Mouse (Mus musculus): ENCODE results near the gene Insl6.
A peak's percentile ranks its signal among the peaks of the same experiment; 100 is the strongest.

Insl6 gene

DNA sequence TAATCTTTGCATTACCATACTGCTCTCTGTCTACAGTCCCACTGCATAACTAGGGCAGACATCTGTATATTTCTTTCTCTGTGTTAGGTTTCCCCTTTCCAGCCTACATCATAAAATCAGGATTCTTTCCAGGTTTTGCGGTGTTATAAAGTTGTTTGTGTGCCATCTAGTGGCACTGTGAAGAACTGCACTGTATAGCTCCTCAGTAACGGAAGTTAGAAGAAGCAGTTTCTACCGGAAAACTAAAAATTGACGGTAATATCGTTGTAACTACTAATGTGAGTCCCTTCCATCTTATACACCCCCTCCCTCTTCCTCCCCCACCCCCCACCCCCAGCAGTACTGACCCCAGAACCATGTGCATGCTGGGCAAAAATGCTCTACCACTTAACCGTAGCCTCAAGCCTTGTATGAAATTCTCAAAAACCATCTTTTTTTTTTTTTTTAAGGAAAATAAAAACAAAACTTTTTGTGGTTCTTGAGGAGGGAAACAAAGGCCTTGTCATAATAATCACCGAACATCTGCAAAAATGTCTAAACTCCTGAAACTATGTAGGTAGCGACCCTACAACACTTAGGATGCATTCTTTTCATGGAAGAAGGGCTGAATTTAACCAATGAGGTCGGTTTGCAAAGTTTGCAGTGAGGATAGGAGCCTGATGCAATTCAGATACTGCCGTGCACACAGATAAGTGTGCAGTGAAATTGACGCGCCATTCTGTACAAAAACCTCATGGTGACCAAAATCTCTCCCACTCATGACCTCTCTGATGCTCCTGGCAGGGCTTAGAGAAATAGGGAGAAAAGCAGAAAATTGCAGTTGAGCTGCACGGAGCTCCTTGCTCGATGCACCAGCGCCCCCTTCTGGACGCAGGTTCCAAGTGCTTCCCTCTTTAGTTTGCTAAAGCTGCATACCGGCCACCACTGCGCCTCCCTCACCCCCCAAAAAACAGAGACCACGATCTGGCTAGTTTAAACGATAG, 30.0 kb upstream of the Insl6 start:
- peak; percentile 96 for DNase-seq

GRCm38 (mm10) chr19:29350991-29351390, 25.8 kb upstream of the Insl6 start:
- no peak for DNase-seq

GRCm38 (mm10) chr19:29345636-29346035, 20.5 kb upstream of the Insl6 start:
- DNase-seq = no peak

- DNase-seq = no peak
These were observed 19.7 kb upstream of the Insl6 start for GRCm38 (mm10) chr19:29344868-29345267.

DNA sequence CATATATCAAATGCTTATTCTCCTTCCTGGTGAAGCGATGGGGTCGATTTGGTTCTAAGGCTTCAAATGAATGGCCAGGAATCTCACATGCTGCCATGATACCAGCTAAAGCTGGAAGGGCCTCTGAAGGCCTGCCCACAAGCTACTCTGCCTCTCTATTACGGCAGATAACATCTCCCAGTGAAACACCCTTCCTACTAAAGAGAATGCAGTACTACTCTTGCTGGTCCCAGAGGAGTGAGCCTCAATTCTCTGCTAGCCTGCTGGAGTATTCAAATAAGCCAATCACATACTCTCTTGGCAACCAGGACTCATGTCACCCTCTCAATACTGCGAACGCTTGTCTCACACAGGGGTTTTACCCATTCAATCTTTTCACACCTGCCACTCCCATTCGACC, 17.1 kb upstream of the Insl6 start:
- no peak for DNase-seq

GRCm38 (mm10) chr19:29341029-29341428, 15.9 kb upstream of the Insl6 start:
- no peak for DNase-seq

- DNase-seq = no peak
These were observed 11.5 kb upstream of the Insl6 start for GRCm38 (mm10) chr19:29336624-29337023.

GRCm38 (mm10) chr19:29334068-29334745, 9.1 kb upstream of the Insl6 start, which contains the start of gene Rln1:
Gene Rln1, minus strand, starts transcription at chr19:29334670.
- DNase-seq = peak; percentile 62

DNA sequence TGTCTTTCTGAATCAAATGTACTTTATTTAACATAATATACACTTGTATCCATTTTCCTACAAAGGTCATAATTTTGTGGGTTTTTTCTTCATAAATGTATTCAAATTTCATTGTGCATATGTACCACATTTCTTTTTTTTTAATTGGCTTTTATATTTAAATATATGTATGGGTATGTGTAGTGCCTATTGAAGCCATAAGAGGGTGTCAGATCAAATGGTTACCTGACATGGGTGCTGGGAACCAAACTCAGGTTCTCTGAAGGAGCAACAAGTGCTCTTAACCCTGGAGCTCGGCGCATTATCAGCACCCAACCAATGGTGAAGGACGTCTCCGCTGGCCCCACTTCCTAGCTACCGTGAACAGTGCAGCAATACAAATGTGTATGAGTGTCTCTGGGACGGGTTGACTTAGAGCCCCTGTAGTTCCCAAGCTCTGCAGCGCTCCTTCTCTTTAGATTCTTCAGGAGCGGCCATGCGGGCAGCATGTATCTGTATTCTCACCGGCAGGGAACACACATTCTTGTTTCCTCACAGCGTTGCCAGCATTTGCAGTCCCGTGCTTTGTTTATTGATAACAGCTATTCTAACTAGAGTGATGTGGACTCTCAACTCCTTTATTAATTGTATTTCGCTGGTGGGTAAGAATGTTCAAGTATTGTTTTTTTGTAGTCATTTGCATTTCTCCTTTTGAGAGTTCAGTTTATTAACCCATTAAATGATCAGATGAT, 1.8 kb upstream of the Insl6 start:
- no peak for DNase-seq

GRCm38 (mm10) chr19:29326396-29326795, 1.2 kb upstream of the Insl6 start:
- DNase-seq = no peak

- DNase-seq = no peak
These were observed 660 bp upstream of the Insl6 start for GRCm38 (mm10) chr19:29325852-29326180.

DNA sequence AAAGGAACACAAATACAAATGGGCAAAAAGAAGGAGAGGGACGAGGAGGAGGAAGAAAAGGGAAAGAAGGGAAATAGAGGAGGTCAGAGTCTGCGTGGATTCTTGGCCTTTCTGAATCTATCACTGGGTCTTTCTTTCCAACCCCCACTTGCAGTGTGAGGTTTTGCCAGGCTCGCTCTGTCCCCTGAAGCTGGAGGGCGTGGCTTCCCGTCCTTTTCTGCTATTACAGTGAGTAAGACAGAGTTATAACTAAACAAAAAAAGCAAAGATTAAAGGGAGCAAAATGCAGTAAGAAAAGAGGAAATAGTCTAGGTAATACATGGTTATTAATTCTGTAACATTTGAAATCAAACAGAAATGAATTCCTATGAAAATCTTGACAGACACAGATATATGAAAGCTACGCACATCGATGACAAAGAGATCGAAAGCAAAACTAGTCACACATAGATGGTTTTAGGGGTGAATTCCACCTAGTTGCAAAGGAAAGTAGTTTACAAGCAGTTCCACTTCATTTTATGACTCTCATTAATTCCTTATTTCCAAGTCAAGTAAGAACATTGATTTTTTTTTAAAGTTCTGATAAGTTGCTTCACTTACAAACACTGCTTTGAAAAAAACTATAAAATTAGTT, 1.6 kb downstream of the Insl6 start:
- DNase-seq = no peak

DNA sequence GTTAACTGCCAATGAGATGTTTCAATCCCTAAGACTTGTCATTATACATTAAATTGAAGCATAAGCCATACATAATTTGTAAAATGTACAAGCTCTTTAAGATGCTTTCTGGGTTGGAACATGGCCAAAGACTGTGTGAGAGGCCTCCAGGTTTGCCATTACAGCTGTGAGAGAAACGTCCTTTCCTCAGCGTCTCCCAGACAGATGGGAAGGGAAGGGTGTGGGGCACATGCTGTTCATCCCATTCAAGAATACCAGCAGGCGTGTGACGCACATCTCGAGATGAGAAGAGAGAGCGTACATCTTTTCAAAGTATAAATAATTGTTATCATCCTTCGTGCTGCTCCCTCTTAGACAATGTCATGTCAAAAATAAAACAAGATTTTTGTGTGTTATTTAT, 12.5 kb downstream of the Insl6 start:
- no peak for DNase-seq

GRCm38 (mm10) chr19:29311791-29312190, 13.4 kb downstream of the Insl6 start:
- no peak for DNase-seq

GRCm38 (mm10) chr19:29308832-29309231, 16.3 kb downstream of the Insl6 start:
- DNase-seq = no peak

- DNase-seq = no peak
These were observed 23.0 kb downstream of the Insl6 start for GRCm38 (mm10) chr19:29302119-29302518.

DNA sequence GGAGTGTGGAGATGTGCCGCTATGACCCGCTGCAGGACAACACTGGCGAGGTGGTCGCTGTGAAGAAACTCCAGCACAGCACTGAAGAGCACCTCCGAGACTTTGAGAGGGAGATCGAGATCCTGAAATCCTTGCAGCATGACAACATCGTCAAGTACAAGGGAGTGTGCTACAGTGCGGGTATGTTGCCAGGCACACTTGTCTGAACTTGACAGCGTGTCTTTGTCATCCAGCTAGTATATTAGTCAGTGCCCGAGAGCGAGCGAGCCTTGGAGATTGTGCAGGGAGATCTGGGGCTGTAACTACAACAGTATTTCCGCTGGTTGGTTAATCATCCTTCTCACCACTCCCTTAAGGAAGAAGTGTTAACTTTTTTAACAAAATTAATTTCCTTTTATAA, 24.2 kb downstream of the Insl6 start:
- DNase-seq = no peak

GRCm38 (mm10) chr19:29297366-29297765, 27.8 kb downstream of the Insl6 start:
- no peak for DNase-seq

DNA sequence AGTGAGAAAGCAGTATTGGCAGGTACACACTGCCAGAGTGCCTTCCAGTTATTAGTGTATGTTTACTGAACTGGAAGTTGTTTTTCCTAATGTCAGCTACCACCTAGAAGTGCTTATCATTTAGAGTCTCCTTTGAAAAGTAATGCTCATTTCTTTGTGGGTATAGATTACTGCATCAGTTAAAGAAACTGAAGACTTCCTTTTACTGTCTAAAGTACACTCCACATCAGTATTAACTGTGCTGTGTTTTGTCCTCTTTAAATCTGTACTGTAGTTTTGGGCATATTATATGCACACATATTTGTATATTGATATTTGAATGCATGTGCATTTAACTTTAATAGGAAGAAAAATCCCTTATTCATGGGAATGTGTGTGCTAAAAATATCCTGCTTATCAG, 29.0 kb downstream of the Insl6 start:
- no peak for DNase-seq

DNA sequence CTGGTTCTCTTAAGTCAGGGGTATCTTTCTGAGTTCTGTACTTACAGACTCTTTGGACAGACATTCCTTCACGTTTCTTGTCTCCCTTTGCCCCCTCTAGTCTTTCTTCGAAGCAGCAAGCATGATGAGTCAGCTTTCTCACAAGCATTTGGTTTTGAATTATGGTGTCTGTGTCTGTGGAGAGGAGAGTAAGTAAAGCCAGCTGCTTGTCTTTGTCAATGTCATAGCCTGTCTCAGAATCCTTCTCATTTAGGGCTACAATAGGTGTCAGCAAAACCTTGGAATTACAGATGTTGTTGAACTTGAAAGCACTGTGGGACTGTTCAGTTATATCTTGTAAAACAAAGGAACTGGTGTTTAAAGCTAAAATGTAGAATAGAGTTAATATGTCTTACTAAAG, 30.4 kb downstream of the Insl6 start:
- no peak for DNase-seq

- no peak for DNase-seq
These were observed 32.6 kb downstream of the Insl6 start for GRCm38 (mm10) chr19:29292546-29292945.

- DNase-seq = no peak
These were observed 33.6 kb downstream of the Insl6 start for GRCm38 (mm10) chr19:29291532-29291931.

DNA sequence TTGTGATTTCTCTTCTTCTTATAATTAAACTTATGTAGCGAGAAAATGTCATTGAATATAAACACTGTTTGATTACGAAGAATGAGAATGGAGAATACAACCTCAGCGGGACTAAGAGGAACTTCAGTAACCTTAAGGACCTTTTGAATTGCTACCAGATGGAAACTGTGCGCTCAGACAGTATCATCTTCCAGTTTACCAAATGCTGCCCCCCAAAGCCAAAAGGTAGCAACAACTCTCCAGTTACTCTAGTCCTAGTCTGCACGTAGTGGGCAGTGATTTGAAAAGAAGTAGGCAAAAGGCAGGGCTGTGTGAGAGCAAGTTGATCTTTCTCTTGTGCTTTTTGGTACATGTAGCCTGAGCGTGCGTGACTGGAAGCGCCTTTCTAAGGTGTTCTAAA, 37.3 kb downstream of the Insl6 start:
- DNase-seq = no peak
